Mouse (Mus musculus) gastrocnemius, adult 18-20 months (tissue): ENCODE results near the gene Dcdc2b. TPM values are rescaled to one million over a fixed set of nuclear protein-coding genes. Genes with fewer than 3 reads are reported as not detected.

Experiments
- DNase-seq: peaks from one replicate; pipeline ENCODE4 v3.0.0; 2021; ENCODE audit warnings: low spot score
- long read RNA-seq, 2 experiments: library from polyadenylated mRNA; stranded (forward); transcript quantifications; one replicate each; pipeline ENCODE4 v2.0.0; 2021
- total RNA-seq, 2 experiments: library from RNA; stranded (reverse); gene quantifications; 2 replicates each; pipeline ENCODE4 v1.2.3; 2021

The Dcdc2b gene
- total RNA-seq = under 1 TPM; 0.71 to 0.84 TPM
- long read RNA-seq, experiment 1, partial matches to known transcripts = 0 of 1 reads
- long read RNA-seq, experiment 1, other reads (novel, unspliced or antisense) = 1 of 1 reads
- long read RNA-seq, experiment 2, partial matches to known transcripts = 0 of 1 reads
- long read RNA-seq, experiment 2, other reads (novel, unspliced or antisense) = 1 of 1 reads

GRCm38 (mm10) chr4:129614093-129614492, at the start of gene Dcdc2b:
Gene Dcdc2b (minus strand): TSS chr4:129614257.
- no peak for DNase-seq

- DNase-seq = no peak
These were observed 48.3 kb upstream of the Dcdc2b start for GRCm38 (mm10) chr4:129662255-129662813.

GRCm38 (mm10) chr4:129661584-129661983, 47.5 kb upstream of the Dcdc2b start:
- no peak for DNase-seq

GRCm38 (mm10) chr4:129654770-129655169, 40.7 kb upstream of the Dcdc2b start:
- no peak for DNase-seq

- no peak for DNase-seq
These were observed 36.3 kb upstream of the Dcdc2b start for GRCm38 (mm10) chr4:129650359-129650758.

- no peak for DNase-seq
These were observed 34.6 kb upstream of the Dcdc2b start for GRCm38 (mm10) chr4:129648656-129649055.

GRCm38 (mm10) chr4:129645204-129645603, 31.1 kb upstream of the Dcdc2b start:
- DNase-seq = no peak

GRCm38 (mm10) chr4:129641756-129642155, 27.7 kb upstream of the Dcdc2b start:
- DNase-seq = peak; percentile 13

GRCm38 (mm10) chr4:129640638-129641467, 26.8 kb upstream of the Dcdc2b start, which contains the start of gene Txlna:
Gene Txlna (minus strand): TSS chr4:129641065.
- peak; percentile 97 for DNase-seq

- peak; percentile 14 for DNase-seq
These were observed 26.1 kb upstream of the Dcdc2b start for GRCm38 (mm10) chr4:129640101-129640637.

- DNase-seq = no peak
These were observed 25.2 kb upstream of the Dcdc2b start for GRCm38 (mm10) chr4:129639221-129639620.

GRCm38 (mm10) chr4:129633852-129634251, 19.8 kb upstream of the Dcdc2b start:
- no peak for DNase-seq

- DNase-seq = no peak
These were observed 17.8 kb upstream of the Dcdc2b start for GRCm38 (mm10) chr4:129631867-129632266.

GRCm38 (mm10) chr4:129630944-129631343, 16.9 kb upstream of the Dcdc2b start:
- no peak for DNase-seq

GRCm38 (mm10) chr4:129626035-129626434, 12.0 kb upstream of the Dcdc2b start:
- no peak for DNase-seq

GRCm38 (mm10) chr4:129625496-129625895, 11.4 kb upstream of the Dcdc2b start:
- no peak for DNase-seq

- DNase-seq = no peak
These were observed 10.9 kb upstream of the Dcdc2b start for GRCm38 (mm10) chr4:129625029-129625370.

- DNase-seq = peak; percentile 90
These were observed 10.4 kb upstream of the Dcdc2b start for GRCm38 (mm10) chr4:129624281-129625028.

- DNase-seq = peak; percentile 64
These were observed 9.6 kb upstream of the Dcdc2b start, which contains the start of gene Ccdc28b for GRCm38 (mm10) chr4:129623681-129624091. Gene Ccdc28b (minus strand): TSS chr4:129623947.

GRCm38 (mm10) chr4:129622803-129623535, 8.9 kb upstream of the Dcdc2b start:
- no peak for DNase-seq
